Mouse (Mus musculus) kidney, postnatal 0 days (tissue): ENCODE data around the gene Fam57b. TPM values are rescaled to one million over a fixed set of nuclear protein-coding genes. Genes with fewer than 3 reads are reported as not detected.

Experiments used
- ATAC-seq: fragments of 200-750 bp; cut with Nextera tagmentation; replicated peaks from 2 replicates; pipeline ENCODE4 v1.8.0; 2017; ENCODE audit warnings: low read depth, moderate number of reproducible peaks, moderate TSS enrichment, moderate library complexity; ENCODE audit not compliant: low FRiP score
- DNase-seq: peaks from one replicate; pipeline ENCODE4 v3.0.0-alpha.2; 2016; ENCODE audit warnings: low spot score
- H3K27ac ChIP-seq: fragments of 300-500 bp; sonication (generic); 2 replicates; pipeline ENCODE4 v1.5.1; 2014; ENCODE audit warnings: mild to moderate bottlenecking
- H3K27me3 ChIP-seq: fragments of 300-500 bp; sonication (generic); 2 replicates; pipeline ENCODE4 v1.6.1; 2014; ENCODE audit warnings: low read length, mixed read lengths; ENCODE audit not compliant: insufficient read depth
- H3K36me3 ChIP-seq: fragments of 300-500 bp; sonication (generic); 2 replicates; pipeline ENCODE4 v1.6.1; 2014; ENCODE audit warnings: low read length, mixed read lengths; ENCODE audit not compliant: insufficient read depth
- H3K4me1 ChIP-seq: fragments of 300-500 bp; sonication (generic); replicated peaks from 2 replicates; pipeline ENCODE4 v1.6.1; 2014; ENCODE audit warnings: antibody characterized with exemption, low read length, mixed read lengths; ENCODE audit not compliant: insufficient read depth
- H3K4me2 ChIP-seq: fragments of 300-500 bp; sonication (generic); 2 replicates; pipeline ENCODE4 v1.6.1; 2014; ENCODE audit warnings: mild to moderate bottlenecking, low read length, moderate library complexity, mixed read lengths
- H3K4me3 ChIP-seq: fragments of 300-500 bp; sonication (generic); replicated peaks from 2 replicates; pipeline ENCODE4 v1.5.1; 2014; ENCODE audit warnings: low read depth, low read length
- H3K9ac ChIP-seq: fragments of 300-500 bp; sonication (generic); 2 replicates; pipeline ENCODE4 v1.6.1; 2014; ENCODE audit warnings: low read depth, low read length
- H3K9me3 ChIP-seq: fragments of 300-500 bp; sonication (generic); replicated peaks from 2 replicates; pipeline ENCODE4 v1.6.1; 2016; ENCODE audit warnings: low read length, inconsistent platforms, mixed read lengths
- CTCF ChIP-seq: IDR thresholded peaks from 2 replicates; pipeline ENCODE4 v1.5.1; 2016; ENCODE audit warnings: antibody characterized with exemption, low read depth, mild to moderate bottlenecking, moderate library complexity
- WGBS: fragments of 180-500 bp; shearing (Covaris S2); extraction: QIAGEN DNeasy Blood & Tissue Kit; methylation state at CpG from one replicate; pipeline ENCODE4 v1.1.7; 2014; 5-methylcytosine and 5-hydroxymethylcytosine counted together
- polyA plus RNA-seq: library from polyadenylated mRNA; unstranded; fragments of >200 nt; fragmentation: Nextera tagmentation; extraction: Ambion mirVana; gene quantifications from 2 replicates; pipeline ENCODE4 v1.2.1, GENCODE M21; 2015

Fam57b gene
- polyA plus RNA-seq, 1 experiment from 2014 or later: 0.11 TPM

DNA sequence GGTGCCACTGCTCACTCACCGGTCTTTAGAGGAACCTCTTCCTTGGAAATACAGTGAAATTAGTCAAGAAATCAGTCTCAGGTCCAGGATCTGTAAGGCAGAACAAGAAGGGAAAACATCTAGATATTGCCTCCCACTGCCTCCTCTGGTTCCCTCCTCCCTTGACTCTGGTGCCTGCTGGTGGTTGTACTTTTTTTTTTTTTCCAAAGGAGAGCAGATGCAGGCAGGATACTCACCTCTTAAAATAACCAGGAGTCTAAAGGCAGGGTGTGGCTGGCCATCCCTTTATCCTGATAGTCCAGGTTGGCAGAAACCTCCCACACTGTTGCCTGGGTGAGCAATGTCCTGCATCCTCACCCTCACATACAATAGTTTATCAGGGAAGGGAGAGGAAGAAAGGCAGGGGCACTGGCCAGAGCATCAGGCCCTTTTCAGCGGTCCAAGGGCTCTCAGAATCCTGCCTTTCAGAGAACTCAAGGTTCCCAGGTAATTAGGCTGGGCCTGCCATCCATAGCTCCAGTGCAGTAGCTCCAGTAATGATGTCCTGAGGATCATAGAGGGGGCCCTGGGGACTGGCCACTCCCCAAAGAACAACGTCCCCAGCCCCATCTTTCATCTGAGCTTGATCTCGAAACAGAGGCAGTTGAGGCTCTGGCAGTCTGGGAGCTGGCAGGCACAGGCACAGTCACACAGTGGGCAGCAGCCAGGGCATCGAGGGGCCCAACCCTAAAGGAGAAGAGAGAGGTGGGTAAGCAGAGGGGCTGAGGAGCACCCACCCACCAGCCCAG lies 3.0 kb downstream of the Fam57b start:
- WGBS: 54% methylated on average over 5 of the region's 5 CpGs
- DNase-seq (peak; percentile 31), ATAC-seq (no peak)
- no peak for TF ChIP-seq CTCF
- H3K27me3 ChIP-seq: no peaks in the 10 kb centered on the region
- H3K9me3 ChIP-seq: no peaks in the 10 kb centered on the region
- peak overlapping the region; percentile 71 for H3K4me2 ChIP-seq
- peaks cover 4% of the 10 kb centered on the region; the same call in 1 of the 2 replicates for H3K4me1 ChIP-seq
- peak overlapping the region; percentile 96 for H3K27ac ChIP-seq
- peak overlapping the region; percentile 75 for H3K4me3 ChIP-seq
- peak overlapping the region; percentile 62 for H3K9ac ChIP-seq
- peaks cover 10% of the 10 kb centered on the region for H3K36me3 ChIP-seq

DNA sequence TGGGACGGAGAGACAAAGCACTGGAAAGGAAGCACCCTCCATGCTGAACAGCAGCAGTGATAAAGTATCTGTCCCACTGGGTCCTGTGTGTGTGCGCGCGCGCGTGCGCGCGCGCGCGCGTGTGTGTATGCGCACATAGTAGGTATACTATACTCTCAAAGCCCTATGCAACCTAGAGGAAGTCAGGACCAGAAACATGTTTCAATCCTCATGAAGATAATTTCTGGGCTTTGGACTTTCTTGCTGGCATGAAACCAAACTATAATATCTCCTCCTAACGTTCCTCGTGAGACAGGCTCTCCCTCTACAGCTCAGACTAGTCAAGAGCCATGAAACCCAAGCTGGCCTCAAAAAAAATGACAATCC lies 3.6 kb downstream of the Fam57b start:
- peaks cover 4% of the 10 kb centered on the region for H3K36me3 ChIP-seq

DNA sequence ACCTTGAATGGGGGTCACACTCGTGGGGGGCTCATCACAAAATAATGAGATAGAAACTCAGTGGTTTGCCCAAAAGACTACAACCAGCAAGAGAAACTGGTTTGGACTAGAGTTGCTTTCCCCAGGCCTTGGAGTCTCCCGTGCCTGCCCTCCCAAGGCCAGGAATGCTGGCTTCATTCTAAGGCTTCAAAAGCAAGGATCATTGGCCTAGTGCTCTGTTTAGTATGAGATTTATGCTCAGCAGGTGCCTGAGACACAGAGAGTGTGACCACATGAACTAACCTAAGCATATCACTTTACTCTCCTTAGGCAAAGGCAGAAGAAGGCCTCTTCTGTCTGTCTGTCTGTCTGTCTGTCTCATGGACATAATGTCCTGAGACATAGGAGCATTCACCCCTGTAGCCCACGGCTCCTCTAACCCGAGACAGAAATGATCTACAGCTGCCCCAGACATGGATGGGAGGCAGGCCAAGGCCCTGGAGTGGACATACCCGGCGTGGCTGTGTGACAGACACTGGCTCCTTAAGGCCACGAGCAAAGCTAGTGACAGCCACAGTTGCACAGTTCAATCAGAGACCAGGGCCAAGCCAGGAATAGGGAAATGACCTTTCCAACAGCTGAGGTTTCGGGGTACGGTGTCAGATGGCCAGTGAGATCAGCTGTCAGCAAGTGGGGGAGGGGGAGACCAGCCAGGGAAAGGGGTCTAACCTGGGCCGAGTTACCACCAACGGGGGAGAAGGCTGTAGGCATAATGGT lies 4.8 kb downstream of the Fam57b start:
- TF ChIP-seq CTCF: no peak
- no peaks in the 10 kb centered on the region; the same call in 1 of the 2 replicates for H3K4me1 ChIP-seq
- DNase-seq (no peak), ATAC-seq (no peak)
- no peak overlapping the region for H3K27ac ChIP-seq
- no peaks in the 10 kb centered on the region for H3K9me3 ChIP-seq
- no peaks in the 10 kb centered on the region for H3K36me3 ChIP-seq
- no peak overlapping the region for H3K4me2 ChIP-seq
- H3K4me3 ChIP-seq: no peak overlapping the region
- H3K27me3 ChIP-seq: no peaks in the 10 kb centered on the region
- WGBS: 58% methylated on average over 11 of the region's 11 CpGs
- H3K9ac ChIP-seq: no peak overlapping the region

More for the DNA sequence above, 3.6 kb downstream of the Fam57b start:
- Histone ChIP-seq H3K9me3 (no peaks in the 10 kb centered on the region), H3K27ac (no peak overlapping the region), H3K27me3 (no peaks in the 10 kb centered on the region), H3K9ac (no peak overlapping the region), H3K4me2 (no peak overlapping the region), H3K4me1 (peaks cover 3% of the 10 kb centered on the region; the same call in 1 of the 2 replicates), H3K4me3 (no peak overlapping the region)
- no peak for DNase-seq
- TF ChIP-seq CTCF: no peak
- no peak for ATAC-seq
- WGBS: 89% methylated on average over 16 of the region's 16 CpGs

DNA sequence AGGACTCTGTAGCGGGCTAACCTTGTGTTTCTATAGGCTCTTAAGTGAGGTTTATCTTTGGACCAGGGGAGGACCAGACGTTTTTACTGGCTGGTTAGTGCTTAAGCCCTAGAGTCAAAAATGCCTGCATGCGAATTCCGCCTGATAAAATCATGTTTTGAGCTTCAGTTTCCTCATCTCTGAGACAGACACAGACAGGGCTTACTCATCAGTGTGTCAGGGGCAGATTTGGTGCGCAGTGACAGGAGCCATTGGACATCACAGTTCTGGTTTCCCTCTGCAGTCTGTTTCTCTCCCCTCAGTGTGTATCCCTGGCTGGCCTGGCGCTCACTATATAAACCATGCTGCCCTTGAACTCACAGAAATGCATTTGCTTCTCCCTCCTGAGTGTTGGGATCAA lies 5.7 kb downstream of the Fam57b start:
- WGBS: 82% methylated on average over 6 of the region's 6 CpGs
- no peak overlapping the region for H3K4me3 ChIP-seq
- no peak for ATAC-seq
- H3K36me3 ChIP-seq: no peaks in the 10 kb centered on the region
- no peak overlapping the region for H3K27ac ChIP-seq
- no peaks in the 10 kb centered on the region for H3K27me3 ChIP-seq
- peaks cover 4% of the 10 kb centered on the region for H3K4me1 ChIP-seq
- no peaks in the 10 kb centered on the region for H3K9me3 ChIP-seq
- H3K4me2 ChIP-seq: no peak overlapping the region
- no peak overlapping the region for H3K9ac ChIP-seq
- no peak for TF ChIP-seq CTCF
- DNase-seq: no peak

DNA sequence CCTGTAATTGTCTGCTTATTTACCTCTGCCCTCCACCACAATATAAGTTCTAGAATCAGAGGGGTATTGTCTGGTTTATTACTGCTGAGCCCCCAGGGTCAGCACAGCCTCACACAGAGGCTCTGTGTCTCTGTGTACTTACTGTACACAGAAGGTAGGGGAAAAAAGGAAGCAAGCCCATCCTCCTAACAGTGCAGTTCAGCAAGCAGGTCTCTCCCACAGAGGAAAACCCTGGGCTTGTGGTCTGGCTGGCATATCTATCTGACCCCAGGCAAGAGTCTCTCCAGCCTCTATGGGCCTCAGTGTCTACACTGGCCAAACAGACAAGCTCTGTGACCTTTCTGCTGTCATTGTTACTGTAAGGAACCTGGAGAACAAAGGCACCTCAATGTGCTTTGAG lies 6.3 kb downstream of the Fam57b start:
- Histone ChIP-seq H3K27me3 (no peaks in the 10 kb centered on the region), H3K9me3 (no peaks in the 10 kb centered on the region), H3K27ac (no peak overlapping the region), H3K4me3 (no peak overlapping the region), H3K4me1 (peaks cover 8% of the 10 kb centered on the region), H3K4me2 (no peak overlapping the region), H3K9ac (no peak overlapping the region), H3K36me3 (no peaks in the 10 kb centered on the region)
- DNase-seq: no peak
- no peak for TF ChIP-seq CTCF
- ATAC-seq: no peak

DNA sequence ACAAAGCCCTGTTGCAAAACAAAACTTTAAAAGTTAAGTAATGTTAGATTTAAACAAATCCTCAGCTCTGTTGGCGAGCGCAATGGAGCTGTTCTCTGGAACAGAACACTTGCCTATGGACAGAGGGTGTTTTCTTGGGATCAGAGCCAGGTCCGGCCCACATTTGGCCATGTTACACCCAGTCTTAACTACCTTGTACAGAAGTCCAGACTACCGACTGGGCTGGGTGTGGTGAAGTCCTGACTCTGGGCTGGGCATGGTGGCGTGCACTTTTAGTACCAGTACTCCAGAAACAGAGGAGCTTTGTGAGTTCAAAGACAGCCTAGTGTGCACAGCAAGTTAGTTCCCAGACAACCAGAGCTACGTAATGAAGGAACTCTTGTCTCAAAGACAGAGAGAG lies 9.5 kb downstream of the Fam57b start:
- no peak overlapping the region for H3K27ac ChIP-seq

More for the DNA sequence above, 9.5 kb downstream of the Fam57b start:
- H3K9me3 ChIP-seq: no peaks in the 10 kb centered on the region
- DNase-seq (no peak), ATAC-seq (no peak)
- WGBS: 61% methylated on average over 6 of the region's 6 CpGs
- H3K27me3 ChIP-seq: no peaks in the 10 kb centered on the region
- H3K36me3 ChIP-seq: no peaks in the 10 kb centered on the region
- peaks cover 8% of the 10 kb centered on the region for H3K4me1 ChIP-seq
- no peak overlapping the region for H3K4me2 ChIP-seq
- H3K4me3 ChIP-seq: no peak overlapping the region
- no peak for TF ChIP-seq CTCF
- no peak overlapping the region for H3K9ac ChIP-seq
